In genomic region chr4:151972221-151972967, GRCm38 (mm10) we compare ENCODE assay signal across 8 mouse cellular contexts. TPM values are rescaled to one million over a fixed set of nuclear protein-coding genes. Genes with fewer than 3 reads are reported as not detected.
DNase-seq lines count a peak whose midpoint lies in the region; ATAC-seq and TF ChIP-seq lines count a peak whose summit lies in the region.

No protein-coding gene starts in this region.

- H3K4me2 ChIP-seq in limb, embryonic 14.5 days (replicated peaks; ENCODE audit: low read depth, low read length, severe bottlenecking) = no peak overlapping the region

- peak; percentile 73 for TF ChIP-seq CTCF in gastrocnemius, adult 2 months (IDR thresholded peaks at IDR 0.05)
- peak; percentile 31; the same call in 1 of the 2 replicates for TF ChIP-seq CTCF in thymus, adult 2 months (IDR thresholded peaks at IDR 0.05; ENCODE audit: borderline replicate concordance, control insufficient read depth, extremely low read depth, insufficient read depth, low read length, poor library complexity)

- no peak overlapping the region for H3K9ac ChIP-seq in limb, embryonic 14.5 days (ENCODE audit: low read depth, low read length, severe bottlenecking)

- no peak for DNase-seq in gastrocnemius, adult 2 months
- no peak for DNase-seq in gastrocnemius, adult 18-20 months (ENCODE audit: low spot score)
- DNase-seq in thymus, adult 2 months = peak; percentile 38
- no peak for DNase-seq in thymus, postnatal 36 days
- DNase-seq in limb, embryonic 14.5 days (ENCODE audit: low spot score) = peak; percentile 34
- peak; percentile 53 for DNase-seq in thymus, postnatal 14 days
- no peak for DNase-seq in ovary, adult 18-20 months (ENCODE audit: low spot score)
- DNase-seq in heart, adult 9 months (ENCODE audit: low spot score in 2 of 2) = no peak

- intact Hi-C loops in gastrocnemius, adult 2 months (cut with DNase I) = no loop called here

- no peaks in the 10 kb centered on the region for H3K9me3 ChIP-seq in limb, embryonic 14.5 days (ENCODE audit: control insufficient read depth, low read length)

- TF ChIP-seq POLR2A in thymus, adult 2 months (IDR thresholded peaks at IDR 0.05; ENCODE audit: control insufficient read depth, extremely low read depth, insufficient read depth, low read length, poor library complexity) = no peak
- no peak for TF ChIP-seq POLR2A in limb, embryonic 14.5 days (IDR thresholded peaks at IDR 0.05; ENCODE audit: borderline replicate concordance, extremely low read depth, insufficient read depth, insufficient read length)

- H3K27ac ChIP-seq in gastrocnemius, adult 2 months = no peak overlapping the region
- no peak overlapping the region for H3K27ac ChIP-seq in thymus, adult 2 months (ENCODE audit: control insufficient read depth, insufficient read depth, low read length)
- H3K27ac ChIP-seq in limb, embryonic 14.5 days (replicated peaks; ENCODE audit: low read depth, low read length) = no peak overlapping the region

- H3K4me1 ChIP-seq in thymus, adult 2 months (replicated peaks; ENCODE audit: control insufficient read depth, insufficient read depth, low read length) = no peaks in the 10 kb centered on the region
- H3K4me1 ChIP-seq in limb, embryonic 14.5 days (ENCODE audit: control insufficient read depth, insufficient read depth, low read length) = no peaks in the 10 kb centered on the region

- no peak for ATAC-seq in limb, embryonic 14.5 days (ENCODE audit: low FRiP score, low read depth)

- H3K4me3 ChIP-seq in gastrocnemius, adult 2 months = no peak overlapping the region
- no peak overlapping the region for H3K4me3 ChIP-seq in thymus, adult 2 months (ENCODE audit: control insufficient read depth, insufficient read depth, low read length)
- H3K4me3 ChIP-seq in limb, embryonic 14.5 days (replicated peaks; ENCODE audit: low read length) = no peak overlapping the region

- WGBS in thymus, adult 2 months = 88% methylated on average over 10 of the region's 10 CpGs
- 68% methylated on average over 10 of the region's 10 CpGs for WGBS in limb, embryonic 14.5 days

- H3K36me3 ChIP-seq in thymus, adult 2 months (ENCODE audit: control insufficient read depth, insufficient read depth, low read length) = peaks cover 3% of the 10 kb centered on the region
- H3K36me3 ChIP-seq in limb, embryonic 14.5 days (ENCODE audit: control insufficient read depth, insufficient read depth, low read length) = peaks cover 54% of the 10 kb centered on the region

- H3K27me3 ChIP-seq in thymus, adult 2 months (ENCODE audit: control insufficient read depth, insufficient read depth, low read length) = no peaks in the 10 kb centered on the region
- H3K27me3 ChIP-seq in limb, embryonic 14.5 days (ENCODE audit: control insufficient read depth, insufficient read depth, low read length) = no peaks in the 10 kb centered on the region

RNA-seq across cellular contexts. Expression of gene Thap3, which starts 16.4 kb away (rescaled TPM):
- 10 to 100 TPM; 31.1 to 32.5 TPM for total RNA-seq in gastrocnemius, adult 2 months (2021)
- 10 to 100 TPM; 30.0 to 33.3 TPM for total RNA-seq in gastrocnemius, adult 18-20 months (2021)
- 71.0 and 72.0 TPM in 2 replicates for polyA plus RNA-seq in thymus, adult 2 months (2012; rRNA removed)
- 60.6 and 61.6 TPM in 2 replicates for polyA plus RNA-seq in limb, embryonic 14.5 days (2012; rRNA removed)
- polyA plus RNA-seq in limb, embryonic 14.5 days (2014; fragmentation: Nextera tagmentation; extraction: Ambion mirVana) = 36.1 and 37.5 TPM in 2 replicates

RNA-seq across cellular contexts. Expression of gene Phf13, which starts 23.7 kb away (rescaled TPM):
- 1 to 10 TPM; 4.5 to 4.6 TPM for total RNA-seq in gastrocnemius, adult 2 months (2021)
- 1 to 10 TPM; 4.6 to 4.7 TPM for total RNA-seq in gastrocnemius, adult 18-20 months (2021)
- 9.6 and 11.4 TPM in 2 replicates for polyA plus RNA-seq in thymus, adult 2 months (2012; rRNA removed)
- polyA plus RNA-seq in limb, embryonic 14.5 days (2012; rRNA removed) = 35.1 and 40.5 TPM in 2 replicates
- 33.7 and 37.1 TPM in 2 replicates for polyA plus RNA-seq in limb, embryonic 14.5 days (2014; fragmentation: Nextera tagmentation; extraction: Ambion mirVana)

RNA-seq across cellular contexts. Expression of gene Klhl21, which starts 36.2 kb away (rescaled TPM):
- total RNA-seq in gastrocnemius, adult 2 months (2021) = 100 to 1,000 TPM in 1 of 2 experiments, 10 to 100 TPM in 1; 92.5 to 125 TPM
- 100 to 1,000 TPM in 1 of 2 experiments, 10 to 100 TPM in 1; 98.5 to 113 TPM for total RNA-seq in gastrocnemius, adult 18-20 months (2021)
- polyA plus RNA-seq in thymus, adult 2 months (2012; rRNA removed) = 33.8 and 41.5 TPM in 2 replicates
- 18.8 and 25.7 TPM in 2 replicates for polyA plus RNA-seq in limb, embryonic 14.5 days (2012; rRNA removed)
- polyA plus RNA-seq in limb, embryonic 14.5 days (2014; fragmentation: Nextera tagmentation; extraction: Ambion mirVana) = 11.0 and 11.1 TPM in 2 replicates

RNA-seq across cellular contexts. Expression of gene Dnajc11, which starts 38.9 kb away (rescaled TPM):
- total RNA-seq in gastrocnemius, adult 2 months (2021) = 10 to 100 TPM; 52.8 to 70.8 TPM
- total RNA-seq in gastrocnemius, adult 18-20 months (2021) = 10 to 100 TPM; 47.9 to 52.6 TPM
- 61.4 and 67.0 TPM in 2 replicates for polyA plus RNA-seq in thymus, adult 2 months (2012; rRNA removed)
- polyA plus RNA-seq in limb, embryonic 14.5 days (2012; rRNA removed) = 56.9 and 73.1 TPM in 2 replicates
- 50.9 and 52.5 TPM in 2 replicates for polyA plus RNA-seq in limb, embryonic 14.5 days (2014; fragmentation: Nextera tagmentation; extraction: Ambion mirVana)

RNA-seq across cellular contexts. Expression of gene Zbtb48, which starts 55.1 kb away (rescaled TPM):
- total RNA-seq in gastrocnemius, adult 2 months (2021) = 1 to 10 TPM; 2.4 to 3.3 TPM
- total RNA-seq in gastrocnemius, adult 18-20 months (2021) = 1 to 10 TPM; 2.2 to 3.1 TPM
- polyA plus RNA-seq in thymus, adult 2 months (2012; rRNA removed) = 27.4 and 31.2 TPM in 2 replicates
- polyA plus RNA-seq in limb, embryonic 14.5 days (2012; rRNA removed) = 31.2 and 41.5 TPM in 2 replicates
- polyA plus RNA-seq in limb, embryonic 14.5 days (2014; fragmentation: Nextera tagmentation; extraction: Ambion mirVana) = 25.4 and 27.4 TPM in 2 replicates

Comparison
In these comparisons a context has a peak if more than half of its experiments do, and no peak if none do; other contexts are left out.
1. DNase-seq: peak in thymus, adult 2 months (single experiment), limb, embryonic 14.5 days (single experiment) and thymus, postnatal 14 days (single experiment); none in gastrocnemius, adult 2 months (single experiment), gastrocnemius, adult 18-20 months (single experiment), thymus, postnatal 36 days (0 of 2), ovary, adult 18-20 months (single experiment) and heart, adult 9 months (0 of 2).